Mouse (Mus musculus): Measurements from ENCODE around the gene Dusp11.
"Not testable (repeated sequence)": the region's sequence is repeated elsewhere in the genome, so short reads cannot be mapped to it uniquely, and the experiment has no call there.

Gene Dusp11

GRCm38 (mm10) chr6:85934047-85934446 is 27.4 kb downstream of the Dusp11 start:
- no peak for DNase-seq

GRCm38 (mm10) chr6:85929312-85929711 is 32.2 kb downstream of the Dusp11 start:
- no peak for DNase-seq

DNA sequence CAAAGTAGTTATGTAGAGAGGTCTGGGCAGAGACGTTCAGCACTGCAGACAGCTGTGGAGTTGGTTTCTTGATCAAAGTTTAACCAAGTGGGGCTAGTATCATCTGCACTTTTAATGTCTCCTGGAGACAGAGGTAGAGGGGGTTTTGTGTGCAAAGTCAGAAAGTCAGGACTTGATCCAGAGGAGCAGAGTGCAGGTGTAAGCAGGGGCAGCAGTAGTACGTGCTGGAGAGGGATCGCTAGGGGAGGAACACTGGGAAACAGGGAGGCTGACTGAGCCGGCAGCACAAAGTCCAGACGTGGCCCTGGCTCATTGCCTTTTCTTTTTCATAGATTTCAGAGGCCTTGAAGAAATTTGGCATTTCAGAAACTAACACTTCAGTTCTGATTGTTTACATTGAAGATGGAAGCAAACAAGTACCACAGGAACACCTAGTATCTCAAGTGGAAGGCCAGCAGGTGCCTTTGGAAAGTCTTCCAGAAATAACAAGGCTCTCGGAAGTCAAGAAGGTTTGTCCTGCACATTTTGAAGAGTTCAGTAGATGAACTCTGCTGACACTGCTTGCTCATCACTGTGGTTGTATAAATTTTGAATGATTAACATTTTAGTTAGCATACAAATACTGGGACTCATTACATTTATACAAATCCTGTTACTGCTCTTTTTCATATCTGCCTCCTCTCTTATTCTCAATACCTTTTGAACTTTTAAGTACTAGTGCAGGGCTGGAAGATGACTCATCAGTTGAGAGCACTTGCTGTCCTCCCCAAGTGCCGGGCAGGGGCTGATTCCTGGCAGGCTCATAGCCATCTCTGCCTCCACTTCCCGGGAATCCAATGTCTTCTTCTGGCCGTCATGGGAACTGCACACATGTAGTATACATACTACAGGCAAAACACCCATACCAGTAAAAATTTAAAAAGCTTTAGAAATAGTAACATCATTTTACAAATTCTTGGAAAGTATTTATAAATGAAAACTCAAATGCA is 33.7 kb downstream of the Dusp11 start:
- no peak for DNase-seq

DNA sequence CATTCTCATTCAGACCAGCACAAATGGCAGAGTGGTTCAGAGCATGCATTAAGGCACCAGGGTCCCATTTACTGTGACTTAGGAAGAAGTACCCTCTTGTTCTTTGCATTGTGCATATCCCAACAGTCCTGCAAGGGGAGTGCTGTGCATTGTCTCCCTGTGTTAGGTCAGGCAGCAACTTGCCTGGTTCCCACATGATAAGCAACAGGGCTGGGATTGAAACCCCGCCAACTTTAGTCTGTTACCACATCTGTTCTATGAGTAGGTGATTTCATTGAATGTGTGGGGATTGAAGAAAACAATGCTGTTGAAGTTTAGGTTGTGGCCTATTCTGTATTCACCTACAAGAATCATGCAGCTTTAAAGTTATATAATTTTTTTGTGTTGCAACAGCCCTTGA is 34.8 kb downstream of the Dusp11 start:
- DNase-seq: no peak

DNA sequence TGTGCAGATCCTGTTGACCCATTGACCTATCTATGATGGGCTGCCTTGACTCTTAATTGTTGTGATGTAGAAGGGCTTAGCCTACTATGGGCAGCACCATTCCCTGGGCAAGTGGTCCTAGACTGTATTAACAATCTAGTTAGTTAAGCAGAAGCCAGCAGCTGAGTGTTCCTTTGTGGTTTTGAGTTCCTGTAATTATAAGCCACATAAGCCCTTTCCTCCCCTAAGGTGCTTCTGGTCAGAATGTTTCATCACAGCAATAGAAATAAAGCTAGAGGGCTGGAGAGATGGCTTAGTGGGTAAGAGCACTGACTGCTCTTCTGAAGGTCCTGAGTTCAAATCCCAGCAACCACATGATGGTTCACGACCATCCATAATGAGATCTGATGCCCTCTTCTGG is 37.8 kb downstream of the Dusp11 start:
- no peak for DNase-seq

DNA sequence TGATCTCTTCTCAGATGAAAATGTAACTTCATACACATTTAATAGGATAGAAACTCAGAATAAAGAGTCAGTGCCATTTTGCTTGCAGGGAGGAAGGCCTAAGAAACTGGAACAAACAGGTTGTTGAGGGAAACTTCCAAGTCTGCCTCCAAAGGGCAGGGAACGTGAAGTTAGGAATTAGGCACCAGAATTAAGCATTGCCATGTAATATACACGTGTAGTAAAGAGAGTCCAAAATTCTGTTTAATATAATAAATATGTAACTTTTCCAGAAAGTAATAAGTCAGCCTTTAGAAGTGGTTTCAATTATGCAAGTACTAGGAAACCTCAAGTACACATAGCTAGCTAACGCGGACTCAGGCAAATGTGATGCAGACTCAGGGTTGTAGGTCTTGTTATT is 42.1 kb downstream of the Dusp11 start:
- DNase-seq: no peak

DNA sequence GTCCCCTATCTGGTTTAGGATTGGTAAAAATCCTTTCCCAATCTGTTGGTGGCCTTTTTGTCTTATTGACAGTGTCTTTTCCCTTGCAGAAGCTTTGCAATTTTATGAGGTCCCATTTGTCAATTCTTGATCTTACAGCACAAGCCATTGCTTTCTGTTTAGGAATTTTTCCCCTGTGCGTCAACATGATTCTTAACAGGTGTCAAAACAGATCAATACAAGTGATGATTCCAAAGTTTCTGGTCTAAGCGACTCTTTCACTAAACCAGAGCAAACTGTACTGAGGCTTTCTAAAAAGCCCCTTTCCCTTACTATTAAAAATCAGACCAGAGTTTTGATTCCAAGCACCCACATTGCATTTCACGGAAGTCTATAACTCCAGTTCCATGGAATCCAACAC is 43.1 kb downstream of the Dusp11 start:
- not testable (repeated sequence) for DNase-seq

DNA sequence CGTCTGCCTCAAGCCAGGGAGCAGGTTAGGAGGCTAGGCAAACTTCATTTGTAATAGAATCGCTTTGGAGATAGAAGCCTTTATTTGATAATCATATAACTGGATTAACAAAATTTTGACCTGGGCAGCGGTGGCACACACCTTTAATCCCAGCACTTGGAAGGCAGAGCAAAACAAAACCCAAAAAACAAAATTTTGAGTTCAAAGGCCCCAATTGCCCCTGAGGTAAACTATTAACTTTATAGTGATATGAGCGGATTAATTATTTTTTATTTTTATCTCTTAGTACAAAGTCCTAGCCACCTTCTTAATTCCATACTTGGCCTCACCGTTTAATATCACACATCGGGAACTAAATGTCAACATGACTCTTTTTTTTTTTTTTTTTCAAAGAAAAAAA is 44.9 kb downstream of the Dusp11 start:
- DNase-seq: no peak

GRCm38 (mm10) chr6:85915539-85916513 is 45.6 kb downstream of the Dusp11 start, which contains the start of gene Nat8f1:
TSS of gene Nat8f1 (minus strand) at chr6:85915687.
- DNase-seq: peak; percentile 86 to 90

DNA sequence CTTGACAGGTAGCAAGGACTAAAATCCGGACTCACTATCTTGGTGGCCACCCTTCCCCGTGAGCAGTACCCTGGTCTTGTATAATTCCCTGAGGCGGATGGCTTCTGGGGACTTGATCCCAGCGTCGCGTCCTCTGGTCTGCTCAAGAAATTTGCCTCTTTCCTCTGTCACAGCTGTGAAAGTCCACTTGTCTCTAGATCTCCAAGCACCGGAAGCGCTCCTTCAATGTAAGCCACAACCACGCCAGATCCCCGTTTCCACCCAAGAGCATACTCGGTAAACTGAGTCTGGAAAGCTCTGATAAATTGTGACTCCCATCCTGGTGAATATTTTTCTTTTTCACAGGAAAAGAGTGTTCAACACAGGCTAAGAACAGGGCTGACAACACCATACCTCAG is 46.3 kb downstream of the Dusp11 start:
- peak in 1 of 2 experiments; percentile 30 for DNase-seq

DNA sequence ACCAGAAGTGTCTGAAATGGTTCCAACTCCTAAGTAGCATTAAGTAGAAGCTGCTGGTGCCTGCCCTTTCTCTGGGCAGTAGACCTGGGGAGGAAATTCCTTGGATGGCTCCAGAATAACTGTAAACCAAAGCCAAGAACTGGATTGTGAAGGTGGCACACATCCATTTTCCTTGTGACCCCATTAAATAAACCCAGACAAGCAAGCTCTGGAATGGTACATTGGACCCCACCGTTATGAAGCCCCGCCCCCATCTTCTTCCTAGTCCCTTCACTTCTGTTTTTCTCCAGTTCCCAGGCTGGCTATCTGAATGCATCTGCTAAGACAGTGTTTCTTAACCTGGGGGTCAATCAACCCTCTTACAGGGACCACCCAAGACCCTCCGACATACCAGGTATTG is 49.9 kb downstream of the Dusp11 start, which contains the start of gene Tprkb:
Tprkb (plus strand) TSS at position 279 of the 400 bp plus-strand sequence.
- DNase-seq: no peak

GRCm38 (mm10) chr6:85909704-85910103 is 51.8 kb downstream of the Dusp11 start:
- no peak for DNase-seq

DNA sequence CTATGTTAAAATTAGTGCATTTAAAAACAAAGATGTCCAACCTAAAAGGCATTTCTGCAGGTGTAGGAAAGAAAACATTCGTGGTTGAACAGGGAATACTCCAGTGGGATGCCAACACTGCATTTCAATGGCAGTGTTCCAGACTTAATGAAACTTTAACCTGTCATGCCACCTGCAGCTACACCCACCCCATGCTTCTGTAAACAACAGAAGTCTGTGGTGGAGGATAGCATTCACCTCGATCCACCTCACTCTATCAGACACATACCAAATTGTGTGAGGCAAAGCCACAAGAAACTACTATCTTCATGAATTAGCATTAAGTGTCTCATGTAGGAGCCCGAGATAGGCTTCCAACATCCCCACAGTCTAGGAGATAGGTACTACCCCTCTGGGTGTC is 53.1 kb downstream of the Dusp11 start:
- DNase-seq: no peak

DNA sequence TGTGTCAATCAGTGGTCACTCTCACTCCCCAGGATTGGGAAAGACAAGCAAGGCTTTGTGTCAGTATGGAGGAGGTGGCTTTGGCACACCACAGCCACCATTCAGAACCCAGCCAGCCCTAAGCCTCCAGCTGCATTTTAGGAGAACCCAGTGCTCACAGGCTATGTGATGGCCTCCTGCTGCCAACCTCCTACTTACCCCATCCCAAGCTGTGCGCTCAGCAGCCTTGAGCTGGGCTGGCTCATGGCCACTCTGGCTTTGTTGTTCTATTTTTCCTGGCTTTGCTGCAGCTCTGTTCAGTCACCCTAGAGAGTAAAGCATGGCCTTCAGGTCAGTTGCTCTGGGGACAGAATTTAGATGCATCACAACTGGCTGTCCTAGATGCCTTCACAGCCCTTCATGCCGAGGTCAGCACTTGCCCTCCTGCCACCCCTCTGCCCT is 54.5 kb downstream of the Dusp11 start:
- DNase-seq: peak in 1 of 2 experiments; percentile 34

DNA sequence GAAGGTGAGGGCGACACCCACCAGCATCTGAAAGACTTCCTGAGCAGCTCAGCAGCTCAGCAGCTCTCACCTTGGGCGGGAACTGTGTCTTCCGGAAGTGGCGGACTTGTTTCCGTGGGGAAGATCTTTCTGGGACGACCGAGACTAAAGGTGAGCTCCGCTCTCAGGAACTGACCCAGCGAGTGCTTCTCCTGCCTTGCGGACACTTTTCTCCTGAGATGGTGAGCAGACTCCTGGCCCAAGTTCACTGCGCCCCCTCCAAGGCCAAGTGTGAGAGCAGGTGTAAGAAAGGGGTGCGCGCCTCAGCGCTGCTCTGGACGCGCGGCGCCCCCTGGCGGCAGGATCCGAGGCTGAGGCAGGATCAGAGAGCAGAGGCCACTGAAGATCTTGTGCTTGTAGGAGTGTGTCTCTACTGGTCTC is 56.8 kb downstream of the Dusp11 start, which contains the start of gene Nat8f4:
Nat8f4 (minus strand) TSS at position 243 of the 420 bp plus-strand sequence.
- peak; percentile 89 to 91 for DNase-seq

DNA sequence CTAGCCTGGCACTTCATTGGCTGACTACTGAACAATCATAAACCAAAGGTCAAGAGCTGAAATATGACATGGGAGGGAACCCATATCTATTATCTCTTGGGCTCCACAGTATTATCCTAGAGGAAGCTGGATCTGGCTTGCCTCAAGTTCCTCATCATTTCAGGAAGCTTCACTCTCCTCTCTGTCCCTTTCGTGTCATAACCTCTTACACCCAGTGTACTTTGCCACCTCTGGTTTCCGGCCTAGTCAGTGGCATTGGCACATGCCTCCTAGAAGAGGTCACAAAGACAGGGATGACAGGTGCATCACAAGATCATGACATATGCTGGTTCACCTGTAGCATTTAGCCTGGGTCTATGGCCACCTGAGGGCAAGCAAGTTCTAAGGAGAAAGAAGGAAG is 59.2 kb downstream of the Dusp11 start:
- no peak for DNase-seq

GRCm38 (mm10) chr6:85898596-85899475 is 62.6 kb downstream of the Dusp11 start:
- DNase-seq: not testable (repeated sequence)

DNA sequence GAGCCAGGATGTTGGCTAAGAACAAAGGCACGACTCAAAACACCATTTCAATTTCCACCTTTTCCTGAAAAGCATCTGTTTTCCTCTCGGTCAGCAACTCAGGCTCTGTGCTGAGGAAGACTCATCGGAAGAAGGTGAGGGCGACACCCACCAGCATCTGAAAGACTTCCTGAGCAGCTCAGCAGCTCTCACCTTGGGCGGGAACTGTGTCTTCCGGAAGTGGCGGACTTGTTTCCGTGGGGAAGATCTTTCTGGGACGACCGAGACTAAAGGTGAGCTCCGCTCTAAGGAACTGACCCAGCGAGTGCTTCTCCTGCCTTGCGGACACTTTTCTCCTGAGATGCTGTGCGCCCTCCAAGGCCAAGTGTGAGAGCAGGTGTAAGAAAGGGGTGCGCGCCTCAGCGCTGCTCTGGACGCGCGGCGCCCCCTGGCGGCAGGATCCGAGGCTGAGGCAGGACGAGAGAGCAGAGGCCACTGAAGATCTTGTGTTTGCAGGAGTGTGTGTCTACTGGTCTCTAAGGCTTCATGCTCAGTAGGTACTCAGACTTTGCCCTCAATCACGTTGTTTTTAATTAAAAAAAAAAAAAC is 66.3 kb downstream of the Dusp11 start:
- peak; percentile 50 to 68 for DNase-seq

Measured in cerebellum, postnatal 25 days (tissue).